In the genomic region with DNA sequence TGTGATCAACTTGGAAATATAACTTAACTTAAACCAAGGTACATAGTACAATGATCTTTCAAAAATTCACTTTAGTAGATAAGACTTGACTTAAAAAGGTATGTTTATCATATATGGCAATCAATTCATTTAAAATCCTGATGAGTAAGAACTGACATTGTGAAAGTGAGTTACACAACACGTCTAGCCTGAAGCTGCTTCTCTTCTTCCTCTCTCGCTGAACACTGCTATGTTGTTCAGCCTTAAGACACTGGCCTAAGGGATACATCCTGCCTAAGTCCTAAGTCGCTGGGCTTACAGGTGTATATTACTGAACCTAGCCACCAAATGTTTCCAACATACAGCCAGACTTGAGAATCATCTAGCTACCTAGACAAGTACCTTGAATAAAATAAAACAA, we compare ENCODE assay signal across 19 mouse cellular contexts.
"Had no signal": no experiment of that assay in that cellular context is flagged by ENCODE, and none has a peak within 500 bp of the region (broad histone marks: within the 10 kb centered on the region; RNA-seq: fewer than 3 reads in every experiment).

No protein-coding gene starts in this region.

- H3K9me3 ChIP-seq: midbrain, embryonic 10.5 days; midbrain, embryonic 12.5 days; neural tube, embryonic 13.5 days; neural tube, embryonic 15.5 days had no signal

- H3K4me3 ChIP-seq: midbrain, embryonic 10.5 days; midbrain, embryonic 12.5 days; myocyte; neural tube, embryonic 13.5 days; neural tube, embryonic 15.5 days had no signal

- H3K27me3 ChIP-seq: midbrain, embryonic 12.5 days; neural tube, embryonic 13.5 days; neural tube, embryonic 15.5 days had no signal

- DNase-seq: lung, adult 18-20 months; lung, embryonic 14.5 days; lung, postnatal 10 days; lung, postnatal 4 days; midbrain, embryonic 14.5 days; retina, postnatal 1 day; right cerebral cortex, adult 18-20 months; right cerebral cortex, postnatal 25 days; right cerebral cortex, postnatal 4 days; spleen, adult 18-20 months; thymus, adult 18-20 months; thymus, postnatal 14 days; thymus, postnatal 36 days had no signal

- ATAC-seq: midbrain, embryonic 16.5 days had no signal

- H3K27ac ChIP-seq: midbrain, embryonic 10.5 days; midbrain, embryonic 12.5 days; neural tube, embryonic 13.5 days; neural tube, embryonic 15.5 days had no signal

- H3K36me3 ChIP-seq: midbrain, embryonic 12.5 days; neural tube, embryonic 13.5 days; neural tube, embryonic 15.5 days had no signal

- H3K9ac ChIP-seq: lung, embryonic 14.5 days; midbrain, embryonic 12.5 days; neural tube, embryonic 13.5 days; neural tube, embryonic 15.5 days had no signal

- H3K4me2 ChIP-seq: lung, embryonic 14.5 days; midbrain, embryonic 12.5 days; neural tube, embryonic 13.5 days; neural tube, embryonic 15.5 days had no signal
